Mouse (Mus musculus): ENCODE measurements around the gene Cnn2. TPM values are rescaled to one million over a fixed set of nuclear protein-coding genes. Genes with fewer than 3 reads are reported as not detected.
A peak's percentile ranks its signal among the peaks of the same experiment; 100 is the strongest.

Gene Cnn2
- 226 and 245 TPM in 2 replicates for polyA plus RNA-seq (2015; fragmentation: Nextera tagmentation; extraction: Ambion mirVana)

- WGBS: under 1% methylated on average over 59 of the region's 59 CpGs
- Histone ChIP-seq H3K9ac (ENCODE audit: low read depth, low read length) (peak within 1 kb of the TSS; percentile 82), H3K4me1 (ENCODE audit: control insufficient read depth, insufficient read depth, low read length) (peaks cover 44% of the 10 kb centered on the region), H3K4me2 (ENCODE audit: low read depth, low read length) (peak within 1 kb of the TSS; percentile 78), H3K9me3 (ENCODE audit: control insufficient read depth, low read length) (peaks cover 3% of the 10 kb centered on the region), H3K36me3 (ENCODE audit: control insufficient read depth, insufficient read depth, low read length) (peaks cover 8% of the 10 kb centered on the region), H3K27me3 (replicated peaks; ENCODE audit: control insufficient read depth, insufficient read depth, low read length) (no peaks in the 10 kb centered on the region), H3K4me3 (ENCODE audit: low read length) (peak within 1 kb of the TSS; percentile 77), H3K27ac (ENCODE audit: low read length) (peak within 1 kb of the TSS; percentile 96)
- peak; percentile 10; the same call in 1 of the 2 replicates for ATAC-seq
Measured at GRCm38 (mm10) chr10:79988506-79989271, at the start of gene Cnn2. TSS of gene Cnn2 (plus strand) at chr10:79988584.

GRCm38 (mm10) chr10:79940749-79941148 lies 47.6 kb upstream of the Cnn2 start:
- no peak overlapping the region for H3K9ac ChIP-seq (ENCODE audit: low read depth, low read length)
- no peak overlapping the region; the same call in 1 of the 2 replicates for H3K27ac ChIP-seq (ENCODE audit: low read length)
- no peak for ATAC-seq
- H3K9me3 ChIP-seq (ENCODE audit: control insufficient read depth, low read length): no peaks in the 10 kb centered on the region
- WGBS: 55% methylated on average over 7 of the region's 7 CpGs
- no peak overlapping the region for H3K4me3 ChIP-seq (ENCODE audit: low read length)
- peaks cover 51% of the 10 kb centered on the region for H3K4me1 ChIP-seq (ENCODE audit: control insufficient read depth, insufficient read depth, low read length)
- H3K4me2 ChIP-seq (ENCODE audit: low read depth, low read length): no peak overlapping the region
- no peaks in the 10 kb centered on the region for H3K27me3 ChIP-seq (replicated peaks; ENCODE audit: control insufficient read depth, insufficient read depth, low read length)
- 0 out of 2 replicates have a peak, but pooled peaks cover 8% of the 10 kb centered on the region for H3K36me3 ChIP-seq (ENCODE audit: control insufficient read depth, insufficient read depth, low read length)

GRCm38 (mm10) chr10:79942988-79943387 lies 45.4 kb upstream of the Cnn2 start:
- Histone ChIP-seq H3K4me1 (ENCODE audit: control insufficient read depth, insufficient read depth, low read length) (peaks cover 50% of the 10 kb centered on the region), H3K36me3 (ENCODE audit: control insufficient read depth, insufficient read depth, low read length) (0 out of 2 replicates have a peak, but pooled peaks cover 5% of the 10 kb centered on the region), H3K9ac (ENCODE audit: low read depth, low read length) (no peak overlapping the region; the same call in 1 of the 2 replicates), H3K4me3 (ENCODE audit: low read length) (no peak overlapping the region), H3K9me3 (ENCODE audit: control insufficient read depth, low read length) (no peaks in the 10 kb centered on the region), H3K27ac (ENCODE audit: low read length) (peak overlapping the region; percentile 91), H3K4me2 (ENCODE audit: low read depth, low read length) (no peak overlapping the region; the same call in 1 of the 2 replicates), H3K27me3 (replicated peaks; ENCODE audit: control insufficient read depth, insufficient read depth, low read length) (no peaks in the 10 kb centered on the region)
- ATAC-seq: peak; percentile 1
- 66% methylated on average over 1 of the region's 1 CpGs for WGBS

- Histone ChIP-seq H3K36me3 (ENCODE audit: control insufficient read depth, insufficient read depth, low read length) (0 out of 2 replicates have a peak, but pooled peaks cover 5% of the 10 kb centered on the region), H3K4me3 (ENCODE audit: low read length) (peak overlapping the region; percentile 36; the same call in 1 of the 2 replicates), H3K27me3 (replicated peaks; ENCODE audit: control insufficient read depth, insufficient read depth, low read length) (no peaks in the 10 kb centered on the region), H3K4me2 (ENCODE audit: low read depth, low read length) (peak overlapping the region; percentile 56), H3K9ac (ENCODE audit: low read depth, low read length) (peak overlapping the region; percentile 63; the same call in 1 of the 2 replicates), H3K27ac (ENCODE audit: low read length) (peak overlapping the region; percentile 91), H3K4me1 (ENCODE audit: control insufficient read depth, insufficient read depth, low read length) (peaks cover 50% of the 10 kb centered on the region), H3K9me3 (ENCODE audit: control insufficient read depth, low read length) (no peaks in the 10 kb centered on the region)
- 43% methylated on average over 9 of the region's 9 CpGs for WGBS
- ATAC-seq: peak; percentile 86
Measured at GRCm38 (mm10) chr10:79943471-79943901, 44.9 kb upstream of the Cnn2 start.

- Histone ChIP-seq H3K9me3 (ENCODE audit: control insufficient read depth, low read length) (no peaks in the 10 kb centered on the region), H3K4me1 (ENCODE audit: control insufficient read depth, insufficient read depth, low read length) (peaks cover 40% of the 10 kb centered on the region), H3K4me3 (ENCODE audit: low read length) (peak overlapping the region; percentile 24), H3K27ac (ENCODE audit: low read length) (peak overlapping the region; percentile 91), H3K27me3 (replicated peaks; ENCODE audit: control insufficient read depth, insufficient read depth, low read length) (no peaks in the 10 kb centered on the region), H3K9ac (ENCODE audit: low read depth, low read length) (peak overlapping the region; percentile 65), H3K36me3 (ENCODE audit: control insufficient read depth, insufficient read depth, low read length) (peaks cover 6% of the 10 kb centered on the region), H3K4me2 (ENCODE audit: low read depth, low read length) (peak overlapping the region; percentile 56)
- 26% methylated on average over 16 of the region's 16 CpGs for WGBS
- ATAC-seq: peak; percentile 27
Measured at GRCm38 (mm10) chr10:79945507-79946234, 42.7 kb upstream of the Cnn2 start.

- H3K4me2 ChIP-seq (ENCODE audit: low read depth, low read length): peak overlapping the region; percentile 56
- peak overlapping the region; percentile 65 for H3K9ac ChIP-seq (ENCODE audit: low read depth, low read length)
- H3K4me1 ChIP-seq (ENCODE audit: control insufficient read depth, insufficient read depth, low read length): peaks cover 40% of the 10 kb centered on the region
- peak; percentile 47 for ATAC-seq
- no peaks in the 10 kb centered on the region for H3K9me3 ChIP-seq (ENCODE audit: control insufficient read depth, low read length)
- H3K36me3 ChIP-seq (ENCODE audit: control insufficient read depth, insufficient read depth, low read length): peaks cover 18% of the 10 kb centered on the region
- 22% methylated on average over 7 of the region's 7 CpGs for WGBS
- no peaks in the 10 kb centered on the region for H3K27me3 ChIP-seq (replicated peaks; ENCODE audit: control insufficient read depth, insufficient read depth, low read length)
- H3K4me3 ChIP-seq (ENCODE audit: low read length): peak overlapping the region; percentile 24
- H3K27ac ChIP-seq (ENCODE audit: low read length): peak overlapping the region; percentile 91
Measured at GRCm38 (mm10) chr10:79946752-79947322, 41.5 kb upstream of the Cnn2 start.

GRCm38 (mm10) chr10:79947502-79947901 lies 40.9 kb upstream of the Cnn2 start:
- H3K4me2 ChIP-seq (ENCODE audit: low read depth, low read length): no peak overlapping the region
- WGBS: 59% methylated on average over 6 of the region's 6 CpGs
- peaks cover 19% of the 10 kb centered on the region for H3K36me3 ChIP-seq (ENCODE audit: control insufficient read depth, insufficient read depth, low read length)
- peaks cover 40% of the 10 kb centered on the region for H3K4me1 ChIP-seq (ENCODE audit: control insufficient read depth, insufficient read depth, low read length)
- peak overlapping the region; percentile 65; the same call in 1 of the 2 replicates for H3K9ac ChIP-seq (ENCODE audit: low read depth, low read length)
- no peak for ATAC-seq
- peak overlapping the region; percentile 91 for H3K27ac ChIP-seq (ENCODE audit: low read length)
- no peak overlapping the region for H3K4me3 ChIP-seq (ENCODE audit: low read length)
- H3K9me3 ChIP-seq (ENCODE audit: control insufficient read depth, low read length): no peaks in the 10 kb centered on the region
- no peaks in the 10 kb centered on the region for H3K27me3 ChIP-seq (replicated peaks; ENCODE audit: control insufficient read depth, insufficient read depth, low read length)

GRCm38 (mm10) chr10:79949873-79950272 lies 38.5 kb upstream of the Cnn2 start:
- no peaks in the 10 kb centered on the region for H3K9me3 ChIP-seq (ENCODE audit: control insufficient read depth, low read length)
- H3K27me3 ChIP-seq (replicated peaks; ENCODE audit: control insufficient read depth, insufficient read depth, low read length): no peaks in the 10 kb centered on the region
- H3K4me2 ChIP-seq (ENCODE audit: low read depth, low read length): no peak overlapping the region
- no peak overlapping the region for H3K4me3 ChIP-seq (ENCODE audit: low read length)
- peaks cover 22% of the 10 kb centered on the region for H3K36me3 ChIP-seq (ENCODE audit: control insufficient read depth, insufficient read depth, low read length)
- H3K4me1 ChIP-seq (ENCODE audit: control insufficient read depth, insufficient read depth, low read length): peaks cover 27% of the 10 kb centered on the region
- H3K9ac ChIP-seq (ENCODE audit: low read depth, low read length): peak overlapping the region; percentile 2; the same call in 1 of the 2 replicates
- ATAC-seq: no peak
- H3K27ac ChIP-seq (ENCODE audit: low read length): no peak overlapping the region
- 67% methylated on average over 4 of the region's 4 CpGs for WGBS

- Histone ChIP-seq H3K27ac (ENCODE audit: low read length) (no peak overlapping the region), H3K4me2 (ENCODE audit: low read depth, low read length) (no peak overlapping the region), H3K27me3 (replicated peaks; ENCODE audit: control insufficient read depth, insufficient read depth, low read length) (no peaks in the 10 kb centered on the region), H3K4me1 (ENCODE audit: control insufficient read depth, insufficient read depth, low read length) (peaks cover 19% of the 10 kb centered on the region), H3K36me3 (ENCODE audit: control insufficient read depth, insufficient read depth, low read length) (peaks cover 22% of the 10 kb centered on the region), H3K4me3 (ENCODE audit: low read length) (no peak overlapping the region), H3K9ac (ENCODE audit: low read depth, low read length) (no peak overlapping the region), H3K9me3 (ENCODE audit: control insufficient read depth, low read length) (no peaks in the 10 kb centered on the region)
- ATAC-seq: no peak
- 81% methylated on average over 18 of the region's 18 CpGs for WGBS
Measured at GRCm38 (mm10) chr10:79950661-79951060, 37.7 kb upstream of the Cnn2 start.
